Mouse (Mus musculus) CD4-positive helper T cell, adult 2 months (primary cell): ENCODE data around the gene Ankrd40.

Experiments
- DNase-seq: peaks from one replicate; pipeline ENCODE4 v3.0.0-alpha.2; 2012; ENCODE audit warnings: low read depth, missing footprints, low spot score

The Ankrd40 gene

DNA sequence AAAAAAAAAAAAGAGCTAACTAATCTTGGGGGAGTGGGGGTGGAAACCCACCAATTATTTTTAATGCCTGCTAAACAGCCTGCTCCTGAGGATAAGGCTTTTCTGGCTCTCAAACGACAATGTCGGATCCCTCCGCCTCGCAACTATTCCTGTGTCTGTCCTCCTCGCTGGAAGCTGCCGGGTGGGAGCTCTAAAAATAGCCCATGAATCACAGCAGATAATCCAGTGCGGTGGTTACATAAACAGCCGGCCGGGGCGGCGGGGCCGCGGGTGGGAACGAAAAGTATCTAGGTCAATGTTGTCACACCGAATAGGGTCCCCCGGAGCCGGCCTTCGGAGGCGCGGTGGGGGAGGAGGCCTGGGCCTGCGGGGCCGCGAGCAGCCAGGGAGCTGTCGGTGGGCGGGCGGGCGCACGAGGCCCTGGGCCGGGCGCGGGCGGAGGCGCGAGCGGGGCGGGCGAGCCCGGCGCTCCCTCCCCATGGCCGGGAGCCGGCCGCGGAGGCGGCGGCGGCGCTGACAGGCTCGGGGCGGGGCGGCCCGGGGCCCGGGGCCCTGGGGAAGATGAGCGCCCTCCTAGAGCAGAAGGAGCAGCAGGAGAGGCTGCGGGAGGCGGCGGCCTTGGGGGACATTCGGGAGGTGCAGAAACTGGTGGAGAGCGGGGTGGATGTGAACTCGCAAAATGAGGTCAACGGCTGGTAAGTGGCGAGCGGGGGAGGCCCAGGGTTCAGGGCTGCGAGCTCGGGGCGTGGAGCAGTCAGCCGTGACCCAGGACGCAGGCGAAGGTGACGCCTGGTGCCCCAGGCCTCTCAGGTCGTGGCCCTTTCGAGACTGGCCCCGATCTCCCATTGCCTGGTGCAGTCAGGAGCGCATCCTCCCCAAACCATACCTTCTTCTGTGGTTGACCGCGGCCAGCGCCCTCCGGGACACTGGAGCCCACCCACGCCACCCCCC, at the start of gene Ankrd40:
TSS of gene Ankrd40 (plus strand) at position 309 of the 951 bp plus-strand sequence.
- DNase-seq: peak; percentile 89

DNA sequence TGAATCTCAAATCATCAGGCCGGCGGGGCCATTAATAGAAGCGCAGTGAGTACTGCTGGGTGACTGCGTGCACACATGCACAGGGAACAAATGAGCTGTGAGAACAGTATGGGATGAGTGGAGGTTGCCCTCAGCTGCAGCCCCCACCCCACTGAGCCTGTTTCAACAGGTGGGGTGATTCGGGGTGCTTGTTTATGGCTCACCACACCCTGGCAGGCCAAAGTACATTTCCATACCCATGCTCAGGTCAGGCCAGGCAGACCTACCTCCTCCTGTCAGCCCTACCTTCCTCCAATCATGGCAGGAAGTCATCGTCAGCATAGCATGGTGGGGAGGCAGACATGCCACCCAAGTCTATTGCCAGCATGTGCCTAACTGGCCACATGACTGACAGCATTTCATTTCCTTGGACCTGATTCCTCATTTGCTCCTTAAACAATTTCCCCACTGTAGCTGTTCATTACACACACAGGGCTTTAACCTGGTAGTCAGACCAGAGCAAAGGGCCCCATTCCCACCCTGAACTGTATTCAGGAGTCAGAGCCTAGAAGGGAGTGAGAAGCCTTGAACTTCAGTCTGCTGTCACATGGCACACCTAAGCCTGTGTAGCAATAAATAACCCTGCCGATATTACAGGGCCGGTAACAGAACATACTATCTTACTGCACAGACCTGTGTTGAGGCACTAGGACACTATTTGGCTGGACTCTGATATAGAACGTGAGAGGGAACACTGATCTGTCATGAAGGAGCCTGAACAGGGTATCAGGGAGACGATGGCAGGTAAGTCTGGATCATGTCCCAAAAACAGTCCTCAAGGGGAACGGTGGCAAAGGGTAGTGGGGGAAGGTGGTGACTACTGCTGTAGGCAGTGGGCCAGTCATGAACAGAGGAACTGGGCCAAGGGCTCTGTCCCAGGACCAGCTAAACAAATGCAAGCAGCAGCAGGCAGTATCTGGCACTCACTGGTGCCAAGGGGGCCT, 46.3 kb upstream of the Ankrd40 start, which contains the start of gene Gm21885:
TSS of gene Gm21885 (plus strand) at position 675 of the 983 bp plus-strand sequence.
- no peak for DNase-seq

DNA sequence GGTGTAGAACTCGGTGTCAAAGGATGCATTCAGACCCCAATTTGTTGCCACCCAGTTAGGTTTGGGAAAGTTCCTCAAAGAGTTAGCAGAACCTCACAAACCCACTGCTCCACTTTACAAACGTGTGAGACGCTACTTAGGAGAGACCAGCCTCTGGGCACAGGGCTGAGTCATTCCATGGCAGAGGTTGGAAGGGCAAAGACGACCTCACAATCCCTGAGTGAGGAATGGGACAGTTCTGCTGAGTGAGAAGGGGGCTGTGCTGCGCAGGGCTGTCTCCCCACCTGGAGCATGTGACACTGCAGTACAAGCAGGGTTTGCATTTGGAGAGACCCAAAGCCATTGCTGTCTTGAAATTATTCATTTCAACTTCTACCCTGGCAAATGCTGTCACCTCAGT, 45.5 kb upstream of the Ankrd40 start:
- no peak for DNase-seq

DNA sequence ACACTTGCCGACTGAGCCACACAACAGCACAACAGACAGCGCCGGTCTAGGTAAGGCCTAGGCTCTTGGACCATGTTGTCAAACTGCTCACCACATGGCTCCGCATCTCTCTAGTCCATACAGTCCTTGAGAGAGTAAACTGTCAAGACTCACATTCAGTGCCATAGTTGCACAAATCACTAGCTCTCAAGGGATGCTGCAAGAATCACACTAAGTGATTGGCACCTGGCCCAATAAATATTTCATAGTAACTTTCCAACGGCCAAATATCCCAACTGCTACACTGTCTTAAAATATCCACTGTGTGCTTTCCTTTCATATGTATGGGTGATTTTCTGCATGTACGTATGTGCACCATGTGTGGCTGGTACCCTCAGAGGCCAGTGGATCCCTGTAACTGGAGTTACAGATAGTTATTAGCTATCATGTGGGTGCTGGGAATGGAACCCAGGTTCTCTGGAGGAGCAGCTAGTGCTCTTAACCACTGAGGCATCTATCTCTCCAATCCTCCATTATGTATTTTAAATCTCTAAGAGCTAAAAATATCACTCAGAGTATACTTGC, 44.2 kb upstream of the Ankrd40 start:
- no peak for DNase-seq

DNA sequence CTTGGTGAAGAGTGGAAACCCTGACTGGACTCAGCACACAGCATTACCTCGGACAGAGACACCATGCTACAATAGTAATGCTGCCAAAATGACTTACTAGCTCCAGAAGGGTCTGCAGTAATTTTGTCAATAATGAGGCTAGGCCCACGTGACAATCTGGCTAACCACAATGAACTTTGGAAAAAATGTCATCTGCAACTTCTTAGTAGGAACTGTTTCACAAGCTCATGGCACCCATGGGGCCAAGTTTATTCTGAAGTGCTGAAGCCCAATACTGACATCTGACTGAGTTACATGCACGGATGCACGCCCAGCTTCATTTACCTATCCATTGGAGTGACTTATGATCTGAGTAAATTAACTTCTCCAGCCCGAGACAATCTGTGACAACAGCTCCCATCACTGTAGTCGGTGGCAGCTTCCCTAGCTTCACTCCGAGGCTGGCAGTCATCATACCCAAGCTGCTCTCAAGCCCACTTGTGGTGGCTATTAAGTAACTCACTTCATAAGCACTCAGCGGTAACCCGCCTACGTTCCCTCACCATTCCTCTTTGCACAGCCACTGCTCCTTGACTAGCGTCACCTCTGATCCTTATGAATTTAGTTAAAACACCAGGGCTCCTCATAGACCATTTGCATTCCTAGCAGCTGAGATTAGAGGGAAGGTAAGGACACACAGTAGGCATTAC, 41.8 kb upstream of the Ankrd40 start:
- DNase-seq: no peak

DNA sequence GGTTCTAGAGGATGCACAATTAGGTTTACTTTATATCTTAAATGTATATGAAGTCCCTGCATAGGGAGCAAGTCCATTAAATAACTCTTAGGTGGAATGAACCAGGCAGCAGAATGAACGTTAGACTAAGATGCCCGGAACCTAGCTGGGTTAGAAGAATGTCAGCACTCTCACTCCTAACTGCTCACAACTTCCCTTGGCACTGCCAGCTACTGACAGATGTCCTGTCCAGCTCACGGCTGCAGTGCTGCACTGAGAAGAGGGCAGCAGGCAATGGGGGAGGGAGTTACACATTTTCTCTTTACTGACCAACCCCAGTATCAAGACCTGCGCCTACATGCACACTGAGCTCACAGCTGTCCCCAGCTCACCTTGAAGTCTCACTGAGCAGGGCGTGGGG, 40.7 kb upstream of the Ankrd40 start:
- no peak for DNase-seq

DNA sequence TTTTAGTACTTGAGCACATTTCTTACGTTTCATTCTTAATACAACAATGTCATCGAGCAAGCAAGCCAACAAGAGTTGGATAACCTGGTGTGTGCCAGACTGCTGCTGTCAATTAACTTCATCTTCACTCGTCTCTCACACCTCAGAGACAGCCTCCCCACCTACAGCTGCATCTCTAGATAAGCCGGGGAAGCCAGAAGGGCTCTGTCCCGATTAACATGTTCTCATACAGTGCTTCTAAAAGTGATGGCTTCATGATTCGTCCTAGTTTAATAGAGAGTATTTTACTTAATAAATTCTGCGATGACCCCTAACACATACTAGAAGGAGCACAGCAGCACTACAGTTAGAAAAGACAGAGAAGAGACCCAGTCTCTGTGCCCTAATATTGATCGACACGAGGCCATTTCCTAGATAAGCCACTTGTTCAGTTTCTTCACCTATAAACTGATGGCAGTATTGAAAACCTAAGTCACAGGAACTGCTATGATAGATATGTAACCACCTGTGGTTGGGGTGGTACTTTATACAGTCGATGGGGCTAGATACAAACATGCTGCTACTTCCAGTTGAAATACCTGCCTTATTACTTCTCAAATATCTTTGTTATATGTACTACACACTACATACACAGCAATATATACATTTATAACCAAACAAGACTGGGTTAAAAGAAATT, 37.6 kb upstream of the Ankrd40 start:
- no peak for DNase-seq

DNA sequence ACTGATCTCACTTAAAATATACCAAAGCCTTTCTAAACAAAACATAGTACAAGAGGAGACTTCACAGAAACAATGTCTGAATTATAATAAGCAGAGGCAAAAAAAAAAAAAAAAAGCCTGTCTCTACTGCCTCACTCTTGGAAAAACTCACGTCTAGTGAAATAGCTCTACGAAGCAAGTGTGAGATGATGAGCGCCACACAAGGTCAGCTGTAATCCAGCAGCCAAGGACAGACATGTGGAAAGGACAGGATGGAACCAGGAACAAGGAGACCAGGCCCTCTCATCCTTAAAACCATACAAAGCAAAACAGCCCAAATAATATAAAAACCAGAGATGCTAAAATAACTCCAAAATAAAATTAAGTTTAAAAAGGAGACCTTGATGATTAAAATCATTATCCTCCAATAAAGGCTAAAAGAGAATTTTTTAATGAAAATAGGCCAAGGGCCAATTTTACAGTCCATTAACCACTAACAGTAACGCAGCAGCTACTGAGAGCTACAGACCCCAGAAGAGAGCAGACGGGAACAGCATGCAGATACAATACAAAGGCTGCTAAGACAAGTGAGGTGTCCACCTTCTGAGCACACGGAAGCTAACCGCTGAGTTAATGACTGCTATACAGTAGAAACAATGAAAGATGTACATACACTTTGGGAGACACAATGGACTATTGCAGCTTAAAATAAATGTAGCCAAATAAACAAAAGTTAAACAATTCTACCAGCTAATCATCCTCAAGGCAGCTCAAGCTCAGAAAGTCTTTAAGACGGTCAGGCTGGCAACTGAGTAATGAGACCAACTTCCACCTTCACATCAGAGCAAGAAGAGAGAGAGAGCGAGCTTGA, 32.6 kb upstream of the Ankrd40 start:
- no peak for DNase-seq

DNA sequence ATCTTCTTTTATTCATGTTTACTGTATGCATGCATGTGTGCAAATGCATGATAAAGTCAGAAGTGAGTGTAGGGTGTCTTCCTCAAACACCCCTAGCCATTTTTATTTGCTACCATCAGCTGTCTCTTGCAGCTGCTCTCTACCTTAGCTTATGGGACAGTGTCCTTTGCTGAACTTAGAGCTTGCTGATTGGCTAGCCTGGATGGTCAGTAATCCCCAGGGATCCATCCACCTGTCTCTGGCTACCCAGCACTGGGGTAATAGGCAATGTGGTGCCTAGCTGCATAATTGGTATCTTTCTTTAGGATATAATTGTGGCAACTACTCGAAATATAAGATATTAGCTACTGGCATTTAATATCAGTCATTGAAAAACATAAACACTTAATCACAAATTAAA, 15.1 kb upstream of the Ankrd40 start:
- no peak for DNase-seq

DNA sequence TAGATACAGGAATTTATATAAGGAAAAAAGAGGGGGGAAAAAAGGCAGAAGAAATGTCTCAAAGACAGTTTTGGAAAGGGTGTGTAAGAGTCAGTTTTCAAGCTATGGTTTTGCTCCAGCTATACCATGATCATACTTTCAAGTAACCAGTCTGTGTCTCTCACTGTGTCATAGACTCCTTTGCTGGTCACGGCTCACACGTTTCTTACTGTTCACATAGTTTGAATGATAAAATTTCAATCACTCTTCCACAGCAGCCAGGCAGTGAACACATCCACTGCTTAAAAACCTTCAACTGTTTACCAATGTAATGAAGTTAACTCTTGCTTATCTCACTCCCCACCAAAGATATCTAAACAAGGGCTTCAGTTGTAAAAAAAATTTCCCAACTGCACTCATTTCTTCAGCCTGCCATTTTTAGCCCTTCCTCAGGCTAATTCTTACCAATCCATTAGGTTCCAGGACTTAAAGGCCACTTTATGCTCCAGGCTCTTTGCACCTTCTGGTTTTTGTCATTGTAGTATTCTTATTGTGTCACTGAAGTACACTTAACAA, 13.6 kb upstream of the Ankrd40 start:
- no peak for DNase-seq

DNA sequence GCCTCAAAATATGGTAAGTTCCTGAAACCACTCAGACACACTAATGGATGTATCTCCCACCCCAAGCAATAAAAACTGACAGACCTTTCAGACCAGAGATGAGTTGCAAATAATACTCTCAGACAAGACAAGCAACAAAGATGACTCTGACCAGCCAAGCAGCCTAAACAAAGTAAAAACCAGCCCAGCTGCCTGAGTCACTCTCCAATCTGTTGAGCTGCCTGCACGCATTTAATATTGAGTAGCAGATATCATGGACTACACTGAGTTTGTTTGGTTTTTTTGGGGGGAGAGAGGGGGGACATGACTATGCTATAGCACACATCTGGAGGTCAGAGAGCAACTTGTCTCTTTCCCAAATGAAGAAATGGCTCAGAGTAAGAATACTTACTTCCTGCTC, 12.5 kb upstream of the Ankrd40 start:
- DNase-seq: no peak

DNA sequence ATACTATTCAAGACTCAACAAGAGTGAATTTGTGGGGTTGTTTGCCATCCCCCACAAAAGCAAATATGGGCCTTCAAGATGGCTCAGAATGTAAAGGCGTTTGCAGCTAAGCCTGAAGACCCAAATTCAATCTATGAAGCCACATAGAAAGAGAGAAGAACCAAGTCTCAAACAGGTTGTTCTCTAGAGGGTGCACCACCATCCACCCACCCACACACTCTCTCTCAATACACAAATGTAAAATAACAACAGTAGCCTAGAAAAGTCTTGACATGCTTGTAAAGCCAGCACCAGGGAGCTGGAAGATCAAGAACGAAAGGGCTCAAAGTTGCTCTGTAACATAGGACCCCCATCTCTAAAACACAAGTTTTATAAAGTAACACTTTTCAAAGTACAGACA, 11.3 kb upstream of the Ankrd40 start:
- no peak for DNase-seq

DNA sequence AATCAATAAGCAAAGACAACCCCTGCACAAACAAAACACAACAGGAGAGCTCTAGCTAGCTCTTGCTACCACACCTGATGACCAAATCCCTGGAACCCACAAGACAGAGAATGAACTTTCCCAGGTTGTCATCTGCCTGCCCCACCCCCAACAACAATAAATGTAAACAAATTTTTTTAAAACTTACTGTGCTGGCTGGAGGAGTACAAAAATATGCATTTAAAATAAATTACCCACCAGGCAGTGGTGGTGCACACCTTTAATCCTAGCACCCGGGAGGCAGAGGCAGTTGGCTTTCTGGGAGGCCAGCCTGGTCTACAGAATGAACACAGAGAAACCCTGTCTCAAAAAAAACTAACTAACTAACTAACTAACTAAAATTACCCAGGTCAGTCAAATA, 10.8 kb upstream of the Ankrd40 start:
- DNase-seq: no peak

DNA sequence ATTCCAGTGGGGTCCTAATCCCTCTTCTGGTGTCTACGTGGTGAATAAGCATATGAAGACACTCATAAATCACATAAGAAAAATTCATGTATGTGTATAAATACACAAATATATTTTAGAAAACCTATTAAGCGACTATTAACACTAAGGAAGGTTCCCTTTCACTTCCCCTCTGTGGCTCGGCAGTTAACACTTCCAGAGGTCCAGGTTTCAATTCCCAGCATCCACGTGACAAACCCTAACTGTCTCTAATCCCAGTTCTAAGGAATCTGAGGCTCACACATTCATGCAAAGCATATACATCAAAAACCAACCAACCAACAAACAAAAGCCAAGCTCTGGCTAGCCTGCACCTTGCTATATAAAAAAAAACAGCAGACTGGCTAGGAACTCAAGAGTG, 10.3 kb upstream of the Ankrd40 start:
- no peak for DNase-seq

DNA sequence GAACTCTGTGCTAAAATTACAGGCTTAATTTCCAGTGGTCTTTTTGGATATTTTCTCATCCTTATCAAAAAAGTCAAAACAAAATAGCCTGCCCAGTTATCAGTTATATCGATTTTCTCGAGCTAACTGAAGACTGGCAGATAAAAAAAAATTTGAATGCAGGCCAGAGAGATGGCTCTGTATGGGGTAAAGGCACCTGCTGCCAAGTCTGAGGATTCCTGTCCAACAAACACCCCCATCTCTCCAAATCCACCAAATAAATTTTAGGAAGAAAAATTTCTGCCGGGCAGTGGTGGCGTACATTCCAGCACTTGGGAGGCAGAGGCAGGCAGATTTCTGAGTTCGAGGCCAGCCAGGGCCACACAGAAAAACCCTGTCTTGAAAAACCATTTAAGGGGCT, 9.7 kb upstream of the Ankrd40 start:
- DNase-seq: no peak

DNA sequence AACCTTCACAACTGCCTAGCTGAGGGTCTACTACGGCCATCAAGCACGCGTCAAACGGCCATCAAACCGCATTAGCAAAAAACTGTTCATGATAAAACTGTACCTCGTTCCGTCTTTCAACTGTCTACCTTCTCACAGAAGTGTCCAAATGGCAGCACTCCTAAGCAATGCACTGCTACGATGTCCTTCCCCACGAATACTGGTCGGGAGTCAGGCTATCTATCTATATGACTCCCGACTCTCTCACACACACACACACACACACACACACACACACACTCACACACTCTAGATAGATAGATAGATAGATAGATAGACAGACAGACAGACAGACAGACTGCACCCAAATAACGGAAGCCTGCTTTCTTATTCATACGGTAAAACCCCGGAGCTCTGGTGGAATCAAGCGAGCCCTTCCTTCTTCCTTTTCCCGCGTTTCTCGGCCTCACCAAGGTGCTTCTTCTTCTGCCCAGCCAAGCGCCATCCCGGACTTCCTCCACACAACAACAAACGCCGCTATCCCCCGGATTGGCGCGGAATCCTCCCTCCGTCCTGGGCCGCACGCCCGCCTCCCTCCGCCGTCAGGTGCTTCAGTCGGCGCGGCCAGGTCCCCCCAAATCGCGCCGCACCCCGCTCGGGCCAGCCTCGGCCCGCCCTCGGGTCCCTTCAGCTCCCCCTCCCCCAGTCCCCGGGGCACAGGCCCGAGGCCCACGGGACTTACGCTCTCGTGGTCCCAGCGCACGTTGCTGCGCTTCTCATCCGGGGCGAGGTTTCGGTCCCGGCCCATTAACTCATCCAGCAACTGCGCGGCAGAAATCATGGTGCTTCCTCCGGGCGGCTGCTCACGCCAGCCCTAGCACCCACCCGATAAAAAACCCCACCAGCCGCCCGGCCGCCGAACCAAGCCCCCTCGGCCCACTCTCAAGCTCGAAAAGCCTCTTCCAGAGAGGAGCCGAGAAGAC, 6.6 kb upstream of the Ankrd40 start:
- no peak for DNase-seq

DNA sequence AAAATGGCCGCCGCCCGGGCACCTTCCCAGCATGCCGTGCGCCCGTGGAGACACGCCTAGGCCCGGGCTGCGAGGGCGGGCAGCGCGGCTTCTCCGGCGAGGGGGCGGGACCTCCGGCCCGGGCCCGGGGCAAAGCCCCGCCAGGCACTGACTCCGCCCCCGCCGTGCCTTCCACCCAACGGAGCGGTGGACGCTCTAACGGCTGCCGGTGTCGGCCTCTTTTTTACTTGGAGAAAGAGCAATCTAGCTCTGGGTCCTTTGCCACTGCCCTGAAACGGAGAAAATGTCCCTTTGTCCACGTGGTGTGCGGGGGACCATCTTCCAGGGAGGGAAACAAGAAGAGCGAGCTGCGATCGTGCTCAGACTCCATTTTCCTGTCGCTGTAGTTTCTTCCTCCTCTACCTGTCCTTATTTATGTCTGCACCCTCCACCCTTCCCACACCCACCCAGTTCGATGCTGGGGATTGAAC, 5.8 kb upstream of the Ankrd40 start, which contains the start of gene Luc7l3:
TSS of gene Luc7l3 (minus strand) at position 58 of the 470 bp plus-strand sequence.
- DNase-seq: peak; percentile 95

DNA sequence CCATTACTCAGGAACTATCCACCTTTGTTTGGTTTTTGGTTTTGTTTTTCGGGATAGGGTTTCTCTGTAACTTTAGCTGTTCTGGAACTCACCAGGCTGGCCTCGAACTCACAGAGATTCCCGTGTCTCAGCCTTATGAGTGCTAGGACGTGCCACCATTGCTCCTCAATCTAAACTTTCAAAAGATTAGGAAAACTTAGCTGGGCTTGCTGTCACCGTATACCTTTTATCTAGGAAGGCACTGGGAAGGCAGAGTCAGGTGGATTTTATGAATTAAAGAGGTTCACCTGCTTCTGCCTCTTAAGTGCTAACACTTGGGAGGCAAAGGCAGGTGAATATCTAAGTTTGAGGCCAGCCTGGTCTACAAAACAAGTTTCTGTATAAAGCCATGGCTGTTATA, 5.2 kb upstream of the Ankrd40 start:
- DNase-seq: no peak
